Mouse (Mus musculus) inflammation-experienced regulatory T-cells, adult 6 months (primary cell): ENCODE results near the gene Kif23. TPM values are rescaled to one million over a fixed set of nuclear protein-coding genes. Genes with fewer than 3 reads are reported as not detected.

ENCODE experiments used
- ATAC-seq: one replicate; pipeline ENCODE4 v1.8.0; 2017
- polyA plus RNA-seq, 3 experiments: library from polyadenylated mRNA; unstranded; fragments of 100-300 nt; shearing (Covaris generic); gene quantifications; one replicate each; pipeline ENCODE4 v1.2.1; 2017

Kif23 gene
- polyA plus RNA-seq, 3 experiments from 2014 or later: 4.9 to 91.0 (median 14.7) TPM

GRCm38 (mm10) chr9:61945973-61946611 is 482 bp downstream of the Kif23 start:
- ATAC-seq: peak; percentile 19

DNA sequence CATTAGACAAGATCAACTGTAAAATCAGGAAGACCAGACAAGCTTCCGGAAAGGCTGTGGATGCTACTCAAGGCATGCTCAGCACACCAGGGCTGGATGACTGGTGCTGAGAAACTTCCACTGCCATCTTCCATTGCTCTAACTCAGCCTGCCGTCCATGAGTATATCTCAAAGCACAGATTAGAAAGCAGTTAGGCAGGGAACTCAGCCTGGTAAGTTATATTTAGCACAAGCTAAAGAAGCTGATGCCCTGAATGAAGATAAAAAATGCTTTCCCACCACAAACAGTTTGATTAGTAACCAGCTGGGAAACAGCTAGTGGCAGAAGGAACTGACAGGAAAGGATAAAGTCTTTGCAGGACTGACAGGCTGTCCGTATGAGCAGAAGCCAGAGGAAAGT is 5.5 kb downstream of the Kif23 start:
- ATAC-seq: no peak

- no peak for ATAC-seq
Observed at GRCm38 (mm10) chr9:61933333-61933732, 13.2 kb downstream of the Kif23 start.

GRCm38 (mm10) chr9:61932009-61932408 is 14.6 kb downstream of the Kif23 start:
- no peak for ATAC-seq

- ATAC-seq: no peak
Observed at GRCm38 (mm10) chr9:61925086-61925660, 21.4 kb downstream of the Kif23 start.

DNA sequence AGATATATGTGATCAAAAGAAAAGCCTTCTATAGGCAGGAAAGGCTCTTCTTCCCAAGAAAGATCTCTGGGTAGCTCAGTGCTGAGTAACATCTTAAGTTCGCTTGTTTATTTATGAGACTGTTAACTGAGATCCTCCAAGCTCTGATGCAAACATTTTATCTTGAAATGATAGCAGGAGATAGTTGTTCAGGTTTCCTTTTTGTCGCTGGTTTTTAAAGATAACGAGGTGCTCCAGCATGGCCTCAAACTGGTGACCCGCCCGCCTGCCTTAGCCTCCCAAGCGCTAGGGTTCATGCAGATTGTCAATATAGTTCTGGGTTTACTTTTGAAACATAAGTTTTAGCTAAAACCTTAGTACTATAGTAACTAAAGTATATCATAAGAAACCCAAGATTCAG is 26.2 kb downstream of the Kif23 start:
- ATAC-seq: no peak

GRCm38 (mm10) chr9:61919464-61919863 is 27.1 kb downstream of the Kif23 start:
- ATAC-seq: no peak

DNA sequence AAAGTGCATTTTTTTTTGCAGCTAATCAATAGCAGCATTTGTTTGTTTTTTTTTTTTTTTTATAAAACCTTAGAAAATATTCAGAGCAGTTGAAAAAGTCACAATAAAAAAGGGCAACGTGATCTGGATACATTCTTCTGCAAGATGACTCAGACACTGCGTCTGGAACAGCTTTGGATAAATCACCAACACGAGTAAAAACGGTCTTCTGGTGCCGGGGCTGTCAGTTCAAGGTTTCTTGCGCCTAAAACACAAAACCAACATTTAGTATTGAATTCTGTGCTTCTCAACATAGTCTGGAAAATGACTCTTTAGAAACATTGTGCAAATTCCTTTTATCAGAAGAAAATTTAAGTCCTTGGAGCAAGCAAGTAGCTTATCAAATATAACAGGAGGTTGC is 29.1 kb downstream of the Kif23 start:
- ATAC-seq: no peak

DNA sequence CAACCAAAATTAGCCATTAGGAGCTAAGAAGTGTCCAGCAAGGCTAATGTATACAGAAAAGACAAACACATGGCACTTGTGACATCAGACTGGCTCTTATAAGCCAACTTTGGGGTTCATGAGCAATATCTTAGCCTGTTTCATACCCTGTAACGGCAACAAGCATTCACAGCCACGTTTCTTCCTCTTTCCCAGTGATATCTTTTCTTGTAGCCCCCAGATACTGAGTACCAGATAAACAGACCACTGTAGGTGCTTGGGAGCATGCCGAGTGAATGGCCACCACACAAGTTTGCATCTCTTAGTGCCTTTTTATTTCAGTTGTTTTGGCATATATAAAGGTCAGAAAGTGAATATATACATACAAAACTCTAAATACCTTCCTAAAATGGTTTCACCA is 29.6 kb downstream of the Kif23 start:
- ATAC-seq: no peak

GRCm38 (mm10) chr9:61915393-61916005 is 31.1 kb downstream of the Kif23 start:
- no peak for ATAC-seq

DNA sequence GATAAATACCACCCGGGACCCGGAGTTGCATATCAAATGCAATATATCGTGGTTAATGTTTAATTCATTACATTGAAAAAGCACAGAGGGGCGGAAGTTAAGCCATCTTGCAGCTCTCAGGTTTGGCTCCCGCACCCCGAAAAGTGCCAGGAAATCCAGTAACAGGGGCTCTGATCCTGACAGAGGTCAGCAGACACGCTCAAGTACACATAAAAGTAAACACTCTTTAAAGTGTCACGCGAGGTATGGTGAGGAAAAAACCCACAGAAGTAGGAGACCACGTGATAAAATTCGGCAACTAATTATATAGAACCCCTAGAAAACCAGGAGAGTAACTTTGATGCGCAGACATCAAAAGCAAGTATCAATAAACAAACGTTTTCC is 31.7 kb downstream of the Kif23 start:
- ATAC-seq: peak; percentile 11

GRCm38 (mm10) chr9:61914203-61914916 is 32.2 kb downstream of the Kif23 start, which contains the start of gene Rplp1:
Gene Rplp1 (minus strand): TSS chr9:61914542.
- peak; percentile 94 for ATAC-seq

GRCm38 (mm10) chr9:61911300-61912128 is 35.1 kb downstream of the Kif23 start:
- no peak for ATAC-seq

- ATAC-seq: no peak
Observed at GRCm38 (mm10) chr9:61910526-61911256, 35.9 kb downstream of the Kif23 start.

- no peak for ATAC-seq
Observed at GRCm38 (mm10) chr9:61909633-61910032, 36.9 kb downstream of the Kif23 start.

DNA sequence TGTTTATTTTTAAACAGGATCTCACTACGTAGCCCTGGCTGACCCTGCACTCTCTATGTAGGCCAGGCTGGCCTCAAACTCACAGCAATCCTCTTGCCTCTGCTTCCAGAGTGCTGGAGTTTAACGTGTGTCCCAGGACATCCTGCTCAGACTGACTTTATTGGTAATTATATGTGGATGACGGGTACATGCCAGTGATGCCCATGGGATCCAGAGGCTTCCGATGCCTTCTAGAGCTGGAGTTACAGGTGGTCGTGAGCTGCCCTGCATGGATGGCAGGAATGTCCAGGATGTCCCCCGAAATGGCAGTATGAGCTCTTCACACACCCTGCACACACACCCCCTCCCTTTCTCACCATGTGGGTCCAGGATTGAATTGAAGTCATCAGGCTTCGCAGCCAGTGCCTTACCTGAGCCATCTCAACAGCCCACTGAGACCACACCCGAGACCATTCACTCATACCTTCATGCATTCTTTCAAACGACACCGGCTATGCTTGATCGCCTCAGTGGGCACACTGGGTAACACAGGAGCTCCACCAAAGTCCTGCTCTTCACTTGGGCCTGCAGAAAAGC is 37.7 kb downstream of the Kif23 start:
- ATAC-seq: no peak

- no peak for ATAC-seq
Observed at GRCm38 (mm10) chr9:61908341-61908740, 38.2 kb downstream of the Kif23 start.

DNA sequence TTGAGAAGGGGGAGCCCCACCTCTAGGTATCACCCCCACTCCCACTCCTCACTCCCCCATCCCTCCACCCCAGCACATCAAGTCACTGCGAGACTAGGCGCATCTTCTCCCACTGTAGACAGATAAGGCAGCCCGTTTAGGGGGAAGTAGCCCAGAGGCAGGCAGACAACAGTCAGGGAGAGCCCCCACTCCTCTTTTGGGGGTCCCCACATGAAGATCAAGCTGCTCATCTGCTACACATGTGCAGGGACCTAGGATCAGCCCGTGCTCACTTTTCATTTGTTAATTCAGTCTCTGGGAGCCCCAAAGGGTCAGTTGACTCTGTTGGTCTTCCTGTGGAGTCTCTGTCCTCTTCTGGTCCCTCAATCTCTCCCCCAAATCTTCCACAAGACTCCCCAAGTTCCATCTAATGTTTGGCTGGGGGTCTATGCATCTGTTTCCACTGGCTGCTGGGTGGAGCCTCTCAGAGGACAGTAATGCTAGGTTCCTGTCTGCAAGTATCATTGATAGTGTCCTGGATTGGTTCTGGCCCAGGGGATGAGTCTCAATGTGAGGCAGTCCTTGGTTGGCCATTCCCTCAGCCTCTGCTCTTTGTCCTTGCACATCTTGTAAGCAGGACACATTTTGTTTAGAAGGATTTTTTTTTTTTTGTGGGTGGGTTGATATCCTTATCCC is 38.8 kb downstream of the Kif23 start:
- ATAC-seq: no peak

DNA sequence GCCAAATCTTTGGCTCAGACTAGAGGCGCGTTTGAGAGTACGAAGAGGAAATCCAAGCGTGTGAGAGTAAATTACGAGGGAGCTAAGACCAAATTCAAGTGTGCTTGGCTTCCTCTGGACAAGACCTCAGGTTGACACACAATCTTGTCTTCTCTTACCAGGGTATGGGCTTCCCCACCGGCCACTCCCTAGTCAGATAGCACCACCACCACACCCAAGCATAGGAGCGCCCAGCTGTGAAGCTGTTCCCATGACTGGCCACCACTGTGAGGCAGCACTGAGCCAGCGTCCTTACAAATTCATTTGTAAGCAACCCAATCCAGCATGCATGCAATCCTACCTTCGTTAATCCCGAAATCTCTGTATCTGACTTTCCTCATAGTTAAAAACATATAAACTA is 39.7 kb downstream of the Kif23 start:
- ATAC-seq: no peak

DNA sequence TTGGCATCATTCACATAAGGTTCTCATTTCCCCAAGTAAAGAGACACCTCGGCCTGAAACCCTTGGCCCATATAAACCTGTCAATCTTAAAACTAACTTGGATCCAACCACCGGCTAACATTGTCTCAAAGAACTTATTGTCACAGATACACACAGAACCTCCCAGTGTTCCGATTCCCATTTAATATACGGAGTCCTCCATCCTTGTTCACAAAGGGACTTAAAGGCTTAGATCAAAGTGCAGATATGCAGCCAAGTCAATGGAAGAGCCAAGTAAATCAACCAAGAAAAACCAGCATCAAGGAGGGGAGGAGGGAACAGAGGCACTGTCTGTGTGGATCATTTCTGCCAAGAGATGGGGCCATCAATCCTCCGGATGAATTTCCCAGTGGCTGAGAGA is 41.0 kb downstream of the Kif23 start:
- ATAC-seq: no peak

DNA sequence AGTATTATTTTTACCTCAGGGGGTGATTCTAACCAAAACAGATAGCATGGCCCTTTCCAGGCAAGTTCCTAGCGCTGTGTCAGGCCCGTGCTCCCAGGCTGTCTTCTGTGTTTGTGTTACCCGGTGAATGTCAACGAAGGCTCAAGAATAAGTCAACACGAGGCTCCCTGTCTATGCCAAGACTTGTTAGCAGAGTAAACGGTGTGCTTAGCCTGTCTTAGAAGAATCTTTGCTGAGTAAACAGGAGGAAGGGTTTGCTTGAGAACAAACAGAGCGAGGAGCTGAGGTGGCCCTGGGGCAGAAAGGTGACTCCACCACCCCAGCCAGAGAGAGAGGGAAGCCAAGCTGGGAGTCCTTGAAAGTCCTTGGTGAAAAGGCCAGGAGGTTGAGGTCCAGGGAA is 42.4 kb downstream of the Kif23 start:
- no peak for ATAC-seq
